Mouse (Mus musculus): ENCODE measurements around the gene Rassf3.

The Rassf3 gene

GRCm38 (mm10) chr10:121461404-121462161, 14.6 kb downstream of the Rassf3 start:
- no peak for DNase-seq (ENCODE audit: low spot score in 2 of 2)

DNA sequence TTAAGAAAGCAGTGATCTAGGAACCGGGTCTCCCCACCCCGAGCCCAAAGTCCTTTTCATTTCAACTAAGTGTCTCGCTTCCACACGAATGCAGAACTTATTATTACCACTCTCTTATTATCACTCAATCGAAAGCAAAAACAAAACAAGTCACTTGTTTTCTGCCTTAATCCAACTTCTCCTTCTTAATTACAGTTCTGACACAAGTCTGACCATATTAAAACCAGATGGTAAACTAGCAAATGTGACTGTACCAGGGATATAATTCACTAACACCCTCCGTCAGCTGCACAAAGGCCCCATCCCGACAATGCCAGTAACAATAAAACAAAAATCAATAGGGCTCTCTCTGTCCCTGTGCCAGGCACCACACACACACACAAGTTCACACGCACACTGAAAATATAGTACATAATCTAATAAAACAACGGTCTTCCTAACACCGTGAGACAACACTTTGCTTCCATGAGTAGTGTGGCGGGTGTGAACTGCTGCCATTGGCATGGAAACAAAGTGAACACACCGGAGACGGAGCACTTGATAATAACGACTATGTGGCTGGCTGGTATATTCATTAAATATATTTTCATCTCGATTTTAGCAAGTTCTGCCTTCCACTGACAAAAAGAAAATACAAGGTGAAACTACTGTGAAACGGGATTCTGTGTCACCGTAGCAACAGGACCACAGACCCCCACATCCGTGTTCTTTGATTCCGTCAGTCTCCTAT, 16.9 kb downstream of the Rassf3 start:
- DNase-seq (ENCODE audit: low spot score in 2 of 2) = no peak

DNA sequence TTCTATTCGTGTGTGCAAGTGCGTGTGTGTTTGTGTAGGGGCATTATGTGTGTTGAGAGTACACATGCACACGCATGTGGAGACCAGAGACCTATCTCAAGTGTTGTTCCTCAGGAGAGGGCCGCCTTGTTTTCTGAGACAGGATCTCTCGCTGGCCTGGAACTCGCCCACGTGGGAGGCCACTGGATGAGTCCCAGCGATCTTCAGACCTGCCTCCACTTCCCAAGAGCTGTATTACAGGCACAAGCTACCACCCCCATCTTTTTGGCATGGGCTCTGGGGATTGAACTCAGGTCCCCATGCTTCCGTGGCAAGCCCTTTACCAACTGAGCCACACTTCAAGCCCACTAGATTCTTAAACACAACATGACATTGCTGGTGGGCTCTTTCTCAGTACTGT, 17.7 kb downstream of the Rassf3 start:
- DNase-seq (ENCODE audit: low spot score in 2 of 2) = no peak

DNA sequence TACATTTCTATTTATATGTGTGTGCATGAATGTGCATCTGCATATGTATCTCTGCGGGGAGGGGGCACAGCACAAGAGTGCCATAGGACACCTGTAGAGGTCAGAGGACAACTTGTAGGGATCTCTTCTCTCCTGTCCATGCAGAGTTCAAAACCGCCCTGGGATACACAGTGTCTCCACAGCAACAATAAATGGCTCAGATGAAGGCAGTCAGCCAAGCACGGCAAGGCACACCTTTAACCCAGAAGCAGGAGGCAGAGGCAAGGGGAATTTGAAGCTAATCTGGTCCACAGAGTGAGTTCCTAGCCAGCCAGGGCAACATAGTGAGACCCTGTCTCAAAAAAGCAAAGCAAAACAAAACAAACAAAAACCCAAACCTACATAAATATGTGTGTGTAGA, 18.8 kb downstream of the Rassf3 start:
- no peak for DNase-seq (ENCODE audit: low spot score in 2 of 2)

- DNase-seq (ENCODE audit: low spot score in 2 of 2) = no peak
Observed at GRCm38 (mm10) chr10:121455517-121455916, 20.6 kb downstream of the Rassf3 start.

DNA sequence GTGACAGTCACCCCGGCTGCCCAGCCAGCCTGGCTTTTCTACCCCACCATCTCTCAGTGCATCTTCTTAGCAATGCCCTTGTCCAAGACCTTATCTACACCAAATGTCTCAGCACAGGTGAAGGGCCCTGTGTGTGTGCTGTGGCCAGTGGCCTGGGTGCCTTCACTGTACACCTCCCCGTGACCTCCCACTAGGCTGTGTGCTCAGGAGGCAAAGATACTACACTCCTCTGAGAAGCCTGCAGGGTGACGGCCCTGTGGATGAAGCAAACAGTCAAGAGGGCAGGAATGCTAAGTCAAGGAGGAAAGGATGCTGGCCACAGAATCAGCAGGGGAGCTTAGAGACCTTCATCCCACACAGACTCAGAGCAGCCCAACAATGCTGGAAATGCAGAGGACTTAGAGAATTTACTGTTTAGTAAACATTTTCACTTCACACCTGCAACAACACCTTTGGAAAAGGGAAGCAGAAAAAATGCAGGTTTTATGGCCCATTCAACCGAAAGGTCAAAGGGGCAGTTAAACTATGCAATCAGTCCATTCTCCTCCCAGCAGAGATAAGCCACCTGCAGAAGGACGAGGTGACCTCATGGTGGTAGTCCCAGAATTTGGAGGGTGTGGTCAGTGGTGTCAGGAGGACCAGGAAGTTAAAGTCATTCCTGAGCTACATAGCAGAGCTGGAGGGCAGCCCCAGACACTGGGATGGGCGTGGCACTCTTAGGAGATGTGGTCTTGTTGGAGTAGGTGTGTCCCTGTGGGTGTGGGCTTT, 21.3 kb downstream of the Rassf3 start:
- DNase-seq (ENCODE audit: low spot score in 2 of 2) = no peak

- DNase-seq (ENCODE audit: low spot score in 2 of 2) = no peak
Observed at GRCm38 (mm10) chr10:121454033-121454432, 22.1 kb downstream of the Rassf3 start.

DNA sequence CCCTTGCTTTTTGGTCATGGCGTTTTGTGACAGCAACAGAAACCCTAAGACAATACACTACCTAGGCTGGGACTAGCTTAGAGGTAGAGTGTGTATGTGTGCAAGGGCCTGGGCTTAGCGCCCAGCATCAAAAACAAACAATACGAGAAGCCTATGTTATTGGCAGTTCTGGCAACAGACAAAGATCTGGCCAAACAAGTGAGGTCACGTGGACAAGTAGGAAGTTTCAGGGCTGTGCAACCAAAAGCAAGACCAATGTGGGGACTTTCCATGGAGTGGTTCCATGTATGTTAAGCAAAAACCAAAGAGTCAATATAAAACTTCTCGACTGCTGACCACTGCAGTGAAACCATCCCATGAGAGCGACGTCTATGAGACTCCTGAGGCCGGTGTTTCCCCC, 30.3 kb downstream of the Rassf3 start:
- DNase-seq (ENCODE audit: low spot score in 2 of 2) = no peak

GRCm38 (mm10) chr10:121444198-121444597, 31.9 kb downstream of the Rassf3 start:
- DNase-seq (ENCODE audit: low spot score in 2 of 2) = no peak

DNA sequence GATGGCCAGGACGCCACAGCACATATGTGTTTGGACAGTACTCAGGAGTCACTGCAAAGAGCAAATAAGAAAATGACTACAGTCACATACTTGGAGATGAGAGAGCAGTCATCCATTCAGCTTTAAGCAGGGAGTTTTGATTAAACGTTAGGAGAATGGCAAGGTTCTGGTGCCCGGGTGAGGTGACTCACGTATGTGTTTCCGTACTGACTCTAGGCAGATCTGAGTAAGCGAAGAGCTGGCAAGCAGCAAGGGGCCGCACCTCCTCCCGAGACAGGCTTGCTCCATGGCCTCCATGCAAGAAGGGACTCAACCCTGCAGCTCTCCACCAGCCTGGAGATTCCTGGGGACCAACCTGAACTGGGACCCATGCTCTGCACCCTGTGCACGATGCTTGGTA, 32.4 kb downstream of the Rassf3 start:
- no peak for DNase-seq (ENCODE audit: low spot score in 2 of 2)

DNA sequence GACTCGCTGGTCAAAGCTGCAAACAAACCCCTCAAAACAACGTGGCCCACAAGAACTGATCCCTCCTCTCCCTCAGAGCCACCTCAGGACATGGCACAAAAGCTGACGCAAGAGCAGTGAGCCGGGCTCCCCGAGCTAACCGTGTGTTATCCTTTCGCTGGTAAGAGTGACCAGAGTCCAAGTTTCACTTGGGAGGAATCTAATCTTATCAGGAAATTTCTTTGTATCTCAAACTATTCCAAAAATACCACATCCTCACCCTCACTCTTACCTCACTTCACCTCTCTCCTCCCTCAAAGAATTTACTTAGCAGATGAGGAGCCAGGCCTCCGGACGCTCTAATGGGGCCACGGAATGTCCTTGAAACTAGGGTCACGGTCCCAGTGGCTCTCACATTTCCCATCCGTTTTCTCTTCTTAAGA, 36.8 kb downstream of the Rassf3 start:
- no peak for DNase-seq (ENCODE audit: low spot score in 2 of 2)

- no peak for DNase-seq (ENCODE audit: low spot score in 2 of 2)
Observed at GRCm38 (mm10) chr10:121438109-121438508, 38.0 kb downstream of the Rassf3 start.

GRCm38 (mm10) chr10:121436693-121437092, 39.5 kb downstream of the Rassf3 start:
- DNase-seq (ENCODE audit: low spot score in 2 of 2) = no peak

DNA sequence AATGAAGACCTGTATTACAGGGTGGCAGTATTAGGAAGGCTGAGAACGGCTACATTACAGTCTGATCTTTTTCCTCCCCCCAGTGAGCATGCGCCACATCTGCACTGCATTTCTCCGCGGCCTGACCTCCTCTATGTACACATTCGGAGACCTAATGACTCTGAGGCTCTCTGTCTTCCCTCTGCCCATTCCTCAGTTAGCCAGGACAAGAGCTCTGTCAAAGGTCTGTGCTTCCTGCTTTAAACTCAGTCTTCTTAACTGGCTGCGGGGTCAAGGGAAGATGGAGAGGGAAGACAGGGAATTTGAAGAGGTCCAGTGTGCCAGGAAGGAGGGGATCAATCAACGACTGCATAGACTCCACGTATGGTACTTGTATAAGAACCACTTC, 39.9 kb downstream of the Rassf3 start:
- DNase-seq (ENCODE audit: low spot score in 2 of 2) = no peak

DNA sequence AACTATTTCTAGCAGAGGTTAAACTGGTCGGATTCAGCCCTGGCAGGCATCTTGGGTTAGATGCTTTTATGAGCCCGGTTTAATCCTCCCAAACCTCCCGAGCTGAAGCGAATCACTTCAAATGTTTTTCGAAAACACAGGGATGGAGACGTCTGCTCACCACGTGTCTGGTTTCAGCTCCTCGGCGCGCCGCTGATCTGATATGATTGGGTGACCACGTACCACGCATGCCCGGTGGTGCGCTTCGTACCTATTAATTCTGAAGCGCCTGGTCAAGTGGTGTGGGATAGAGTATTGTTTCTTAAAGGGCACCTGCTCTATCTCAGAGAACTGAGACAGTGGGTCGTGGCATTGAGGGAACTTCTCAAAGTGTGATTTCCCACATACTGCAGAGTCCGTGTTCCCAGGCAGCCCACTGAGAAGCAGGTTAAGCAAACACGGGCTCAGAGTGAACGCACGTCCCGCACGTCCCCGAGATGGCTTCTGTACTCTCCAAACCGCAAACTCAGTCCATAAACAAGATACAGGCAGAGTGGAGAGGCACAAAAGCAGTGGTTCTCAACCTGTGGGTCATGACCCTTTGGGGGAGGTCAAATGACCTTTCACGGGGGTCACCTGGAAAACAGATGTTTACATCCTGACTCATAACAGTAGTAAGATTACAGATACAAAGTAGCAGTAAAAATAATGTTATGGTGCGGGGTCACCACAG, 40.4 kb downstream of the Rassf3 start:
- no peak for DNase-seq (ENCODE audit: low spot score in 2 of 2)

- DNase-seq (ENCODE audit: low spot score in 2 of 2) = no peak
Observed at GRCm38 (mm10) chr10:121434441-121435103, 41.6 kb downstream of the Rassf3 start.

GRCm38 (mm10) chr10:121432635-121433280, 43.4 kb downstream of the Rassf3 start:
- DNase-seq (ENCODE audit: low spot score in 2 of 2) = no peak

DNA sequence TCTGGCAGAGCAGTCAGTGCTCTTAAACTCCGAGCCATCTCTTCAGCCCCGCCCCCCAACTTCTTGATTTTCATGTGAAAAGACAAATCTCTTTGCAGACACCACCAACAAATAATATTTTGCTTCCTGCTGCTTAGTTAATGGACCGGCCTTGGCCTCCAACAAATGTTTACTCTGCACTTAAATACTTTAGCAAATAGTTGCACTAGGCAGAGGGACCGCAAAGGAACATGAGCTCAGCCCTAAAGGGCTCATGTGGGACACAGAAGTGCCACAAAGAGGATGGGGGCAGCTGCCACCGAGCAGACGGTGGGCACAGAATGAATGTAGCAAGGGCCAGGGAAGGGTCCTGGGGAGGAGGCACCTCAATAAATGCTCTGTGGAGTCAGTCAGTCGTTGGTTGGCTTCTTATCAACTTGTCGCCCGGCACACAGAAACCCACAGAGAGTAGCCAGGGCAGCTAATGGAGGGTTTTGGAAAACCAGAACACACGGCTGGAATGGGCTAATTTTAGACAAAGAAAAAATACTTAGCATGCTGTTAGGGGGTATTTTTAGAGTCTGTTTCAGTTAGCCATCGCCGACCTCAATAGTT, 44.0 kb downstream of the Rassf3 start:
- DNase-seq (ENCODE audit: low spot score in 2 of 2) = no peak

- no peak for DNase-seq (ENCODE audit: low spot score in 2 of 2)
Observed at GRCm38 (mm10) chr10:121430764-121431540, 45.2 kb downstream of the Rassf3 start.

Data from frontal cortex, postnatal 25 days (tissue).